Mouse (Mus musculus) brown adipose tissue, adult 24 weeks (tissue): Measurements from ENCODE around the gene 2010109A12Rik. TPM values are rescaled to one million over a fixed set of nuclear protein-coding genes. Genes with fewer than 3 reads are reported as not detected.
A peak's percentile ranks its signal among the peaks of the same experiment; 100 is the strongest.

Experiments
- H3K27ac ChIP-seq: fragments of 200-500 bp; replicated peaks from 2 replicates; pipeline ENCODE4 v1.5.1; 2012; ENCODE audit warnings: low read depth, mild to moderate bottlenecking, low read length
- H3K4me1 ChIP-seq: fragments of 200-500 bp; 2 replicates; pipeline ENCODE4 v1.6.1; 2012; ENCODE audit warnings: low read length, mixed read lengths; ENCODE audit not compliant: control insufficient read depth, insufficient read depth, insufficient read length
- H3K4me3 ChIP-seq: fragments of 200-500 bp; 2 replicates; pipeline ENCODE4 v1.5.1; 2012; ENCODE audit warnings: low read depth, mild to moderate bottlenecking, low read length, moderate library complexity; ENCODE audit not compliant: insufficient read depth
- polyA plus RNA-seq: library from polyadenylated mRNA; stranded (reverse); fragments of >200 nt; gene quantifications from 2 replicates; pipeline ENCODE4 v1.2.4, GENCODE M21; 2012; ENCODE audit not compliant: missing spikeins, insufficient read depth, insufficient read length

2010109A12Rik gene
- polyA plus RNA-seq, 1 experiment, result 4.9 TPM

GRCm38 (mm10) chr5:93205371-93206108, 778 bp upstream of the 2010109A12Rik start:
- Histone ChIP-seq H3K4me1 (no peaks in the 10 kb centered on the region), H3K4me3 (peak overlapping the region; percentile 92), H3K27ac (peak overlapping the region; percentile 87)

- Histone ChIP-seq H3K4me3 (peak overlapping the region; percentile 42), H3K27ac (peak overlapping the region; percentile 60), H3K4me1 (no peaks in the 10 kb centered on the region)
Observed at GRCm38 (mm10) chr5:93207006-93207348, 659 bp downstream of the 2010109A12Rik start.

- no peak overlapping the region for H3K4me3 ChIP-seq
- H3K4me1 ChIP-seq, result no peaks in the 10 kb centered on the region
- no peak overlapping the region for H3K27ac ChIP-seq
Observed at GRCm38 (mm10) chr5:93207555-93207954, 1.2 kb downstream of the 2010109A12Rik start.

GRCm38 (mm10) chr5:93218375-93218774, 12.1 kb downstream of the 2010109A12Rik start:
- H3K27ac ChIP-seq, result no peak overlapping the region
- no peaks in the 10 kb centered on the region for H3K4me1 ChIP-seq
- no peak overlapping the region for H3K4me3 ChIP-seq

- Histone ChIP-seq H3K27ac (0 out of 2 replicates have a peak overlapping the region, but pooled peaks have one; percentile 52), H3K4me1 (no peaks in the 10 kb centered on the region), H3K4me3 (peak overlapping the region; percentile 44; the same call in 1 of the 2 replicates)
Observed at GRCm38 (mm10) chr5:93221661-93222060, 15.3 kb downstream of the 2010109A12Rik start.

- H3K27ac ChIP-seq, result no peak overlapping the region
Observed at GRCm38 (mm10) chr5:93224549-93224948, 18.2 kb downstream of the 2010109A12Rik start.

GRCm38 (mm10) chr5:93227157-93227556, 20.8 kb downstream of the 2010109A12Rik start:
- Histone ChIP-seq H3K27ac (no peak overlapping the region), H3K4me1 (no peaks in the 10 kb centered on the region), H3K4me3 (no peak overlapping the region)

More at GRCm38 (mm10) chr5:93224549-93224948, 18.2 kb downstream of the 2010109A12Rik start:
- Histone ChIP-seq H3K4me3 (no peak overlapping the region), H3K4me1 (no peaks in the 10 kb centered on the region)

- H3K27ac ChIP-seq, result no peak overlapping the region
- H3K4me3 ChIP-seq, result no peak overlapping the region
- H3K4me1 ChIP-seq, result no peaks in the 10 kb centered on the region
Observed at GRCm38 (mm10) chr5:93229527-93229926, 23.2 kb downstream of the 2010109A12Rik start.

GRCm38 (mm10) chr5:93231721-93232120, 25.4 kb downstream of the 2010109A12Rik start:
- H3K4me1 ChIP-seq, result no peaks in the 10 kb centered on the region
- no peak overlapping the region for H3K4me3 ChIP-seq
- H3K27ac ChIP-seq, result no peak overlapping the region

GRCm38 (mm10) chr5:93232838-93233237, 26.5 kb downstream of the 2010109A12Rik start:
- Histone ChIP-seq H3K4me3 (no peak overlapping the region), H3K4me1 (no peaks in the 10 kb centered on the region), H3K27ac (no peak overlapping the region)

GRCm38 (mm10) chr5:93234130-93234529, 27.8 kb downstream of the 2010109A12Rik start:
- Histone ChIP-seq H3K27ac (no peak overlapping the region), H3K4me3 (no peak overlapping the region), H3K4me1 (no peaks in the 10 kb centered on the region)

- H3K4me3 ChIP-seq, result no peak overlapping the region
- no peak overlapping the region for H3K27ac ChIP-seq
- no peaks in the 10 kb centered on the region for H3K4me1 ChIP-seq
Observed at GRCm38 (mm10) chr5:93234605-93235004, 28.3 kb downstream of the 2010109A12Rik start.

- Histone ChIP-seq H3K4me1 (no peaks in the 10 kb centered on the region), H3K27ac (no peak overlapping the region), H3K4me3 (no peak overlapping the region)
Observed at GRCm38 (mm10) chr5:93235888-93236287, 29.6 kb downstream of the 2010109A12Rik start.

GRCm38 (mm10) chr5:93236541-93236940, 30.2 kb downstream of the 2010109A12Rik start:
- no peak overlapping the region for H3K27ac ChIP-seq
- H3K4me3 ChIP-seq, result no peak overlapping the region
- no peaks in the 10 kb centered on the region for H3K4me1 ChIP-seq

- no peak overlapping the region for H3K27ac ChIP-seq
- H3K4me1 ChIP-seq, result no peaks in the 10 kb centered on the region
- H3K4me3 ChIP-seq, result no peak overlapping the region
Observed at GRCm38 (mm10) chr5:93239590-93240544, 33.5 kb downstream of the 2010109A12Rik start.
